Mouse (Mus musculus): ENCODE results near the gene Fndc8.

Gene Fndc8

GRCm38 (mm10) chr11:82869506-82870172, 22.3 kb upstream of the Fndc8 start:
- DNase-seq (ENCODE audit: low spot score in 2 of 2): no peak

- DNase-seq (ENCODE audit: low spot score in 2 of 2): peak; percentile 12 to 17
These were observed 21.5 kb upstream of the Fndc8 start for GRCm38 (mm10) chr11:82870173-82871030.

GRCm38 (mm10) chr11:82871031-82871446, 20.9 kb upstream of the Fndc8 start, which contains the start of gene Rffl:
Gene Rffl, minus strand, starts transcription at chr11:82871210.
- peak; percentile 88 to 90 for DNase-seq (ENCODE audit: low spot score in 2 of 2)

GRCm38 (mm10) chr11:82874924-82875323, 17.0 kb upstream of the Fndc8 start:
- DNase-seq (ENCODE audit: low spot score in 2 of 2): no peak

GRCm38 (mm10) chr11:82875631-82876030, 16.3 kb upstream of the Fndc8 start:
- no peak for DNase-seq (ENCODE audit: low spot score in 2 of 2)

GRCm38 (mm10) chr11:82877726-82878344, 14.1 kb upstream of the Fndc8 start:
- no peak for DNase-seq (ENCODE audit: low spot score in 2 of 2)

GRCm38 (mm10) chr11:82883180-82883579, 8.7 kb upstream of the Fndc8 start:
- DNase-seq (ENCODE audit: low spot score in 2 of 2): no peak

- DNase-seq (ENCODE audit: low spot score in 2 of 2): no peak
These were observed 5.4 kb upstream of the Fndc8 start for GRCm38 (mm10) chr11:82886559-82886958.

- no peak for DNase-seq (ENCODE audit: low spot score in 2 of 2)
These were observed 3.4 kb upstream of the Fndc8 start for GRCm38 (mm10) chr11:82888491-82888946.

GRCm38 (mm10) chr11:82889524-82890341, 2.2 kb upstream of the Fndc8 start:
- peak in 1 of 2 experiments; percentile 23 for DNase-seq (ENCODE audit: low spot score in 2 of 2)

GRCm38 (mm10) chr11:82890342-82890762, 1.6 kb upstream of the Fndc8 start, which contains the start of gene Rad51d:
Gene Rad51d, minus strand, starts transcription at chr11:82890614.
- peak; percentile 88 for DNase-seq (ENCODE audit: low spot score in 2 of 2)

GRCm38 (mm10) chr11:82897478-82897877, 5.6 kb downstream of the Fndc8 start:
- DNase-seq (ENCODE audit: low spot score in 2 of 2): no peak

GRCm38 (mm10) chr11:82899720-82900119, 7.8 kb downstream of the Fndc8 start:
- DNase-seq (ENCODE audit: low spot score in 2 of 2): no peak

GRCm38 (mm10) chr11:82901606-82902310, 9.8 kb downstream of the Fndc8 start:
- no peak for DNase-seq (ENCODE audit: low spot score in 2 of 2)

- no peak for DNase-seq (ENCODE audit: low spot score in 2 of 2)
These were observed 13.0 kb downstream of the Fndc8 start for GRCm38 (mm10) chr11:82904952-82905351.

GRCm38 (mm10) chr11:82905816-82906215, 13.9 kb downstream of the Fndc8 start:
- no peak for DNase-seq (ENCODE audit: low spot score in 2 of 2)

GRCm38 (mm10) chr11:82907651-82908607, 16.0 kb downstream of the Fndc8 start, which contains the start of gene Nle1:
Gene Nle1, minus strand, starts transcription at chr11:82908411.
- DNase-seq (ENCODE audit: low spot score in 2 of 2): peak; percentile 91

- DNase-seq (ENCODE audit: low spot score in 2 of 2): no peak
These were observed 16.7 kb downstream of the Fndc8 start for GRCm38 (mm10) chr11:82908608-82908989.

- no peak for DNase-seq (ENCODE audit: low spot score in 2 of 2)
These were observed 18.3 kb downstream of the Fndc8 start, which contains the start of gene Unc45b for GRCm38 (mm10) chr11:82910250-82910649. Gene Unc45b, plus strand, starts transcription at chr11:82910550.

Measured in frontal cortex, postnatal 25 days (tissue).